Mouse (Mus musculus) C2C12 (cell line): ENCODE measurements around the gene Gm27029.
A peak's percentile ranks its signal among the peaks of the same experiment; 100 is the strongest.

Experiments used
- CEBPB ChIP-seq: IDR thresholded peaks from one replicate; pipeline ENCODE4 v1.6.1; 2011; ENCODE audit warnings: low read depth, mild to moderate bottlenecking, control low read depth, moderate library complexity
- CTCF ChIP-seq: IDR thresholded peaks from one replicate; pipeline ENCODE4 v1.5.1; 2011; ENCODE audit not compliant: control insufficient read depth, insufficient read depth, insufficient read length
- FOSL1 ChIP-seq: IDR thresholded peaks from one replicate; pipeline ENCODE4 v1.8.0; 2011; ENCODE audit warnings: mild to moderate bottlenecking, low read length; ENCODE audit not compliant: poor library complexity, insufficient read depth, severe bottlenecking
- MAX ChIP-seq: IDR thresholded peaks from one replicate; pipeline ENCODE4 v1.6.1; 2011; ENCODE audit warnings: mild to moderate bottlenecking, control low read depth
- MYOG ChIP-seq: IDR thresholded peaks from one replicate; pipeline ENCODE4 v1.6.1; 2011; ENCODE audit not compliant: control insufficient read depth, insufficient read length; ENCODE audit errors: extremely low read depth
- USF1 ChIP-seq: IDR thresholded peaks from one replicate; pipeline ENCODE4 v1.6.1; 2011; ENCODE audit warnings: low read depth, mild to moderate bottlenecking, control low read depth, moderate library complexity

- TF ChIP-seq CTCF: peak; percentile 42
- no peak for TF ChIP-seq MAX
- TF ChIP-seq FOSL1: no peak
- no peak for TF ChIP-seq MYOG
- no peak for TF ChIP-seq USF1
- TF ChIP-seq CEBPB: no peak
These were observed 43.1 kb upstream of the Gm27029 start for GRCm38 (mm10) chr11:101467477-101468262.
